Comparison of ENCODE assay signal across 29 mouse cellular contexts in the genomic region with DNA sequence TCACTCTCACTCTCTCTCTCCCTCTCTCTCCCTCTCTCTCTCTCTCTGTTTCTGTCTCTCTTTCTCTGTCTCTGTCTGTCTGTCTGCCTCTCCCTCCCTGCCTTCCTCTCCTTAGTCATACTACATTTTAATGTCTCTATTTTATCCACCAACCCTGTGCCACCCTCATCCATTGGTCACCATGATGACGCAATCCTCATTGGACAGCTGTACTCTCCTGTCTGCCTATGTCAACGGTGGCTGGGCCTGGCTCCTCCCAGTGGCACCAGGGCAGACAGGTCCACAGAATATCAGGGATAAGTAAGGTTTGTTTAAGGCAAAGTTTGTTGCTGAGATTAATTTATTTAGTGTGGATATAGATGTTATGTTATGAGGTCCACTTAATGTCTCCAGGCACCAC.
A peak's percentile ranks its signal among the peaks of the same experiment; 100 is the strongest.
DNase-seq lines count a peak whose midpoint lies in the region; ATAC-seq and TF ChIP-seq lines count a peak whose summit lies in the region.
"Had no signal": no experiment of that assay in that cellular context is flagged by ENCODE, and none has a peak within 500 bp of the region (broad histone marks: within the 10 kb centered on the region; RNA-seq: fewer than 3 reads in every experiment).

No protein-coding gene starts in this region.

- no peaks in the 10 kb centered on the region for H3K27me3 ChIP-seq in liver, postnatal 0 days (ENCODE audit: insufficient read depth, low read length)
- H3K27me3 ChIP-seq in liver, embryonic 11.5 days (replicated peaks; ENCODE audit: control insufficient read depth, insufficient read depth, low read length): 0 out of 2 replicates have a peak, but pooled peaks cover 1% of the 10 kb centered on the region
- H3K27me3 ChIP-seq in megakaryocyte, embryonic 14.5 days (replicated peaks): peaks cover 42% of the 10 kb centered on the region
- H3K27me3 ChIP-seq: heart, embryonic 12.5 days; midbrain, embryonic 15.5 days; neural tube, embryonic 12.5 days had no signal

- H3K9ac ChIP-seq in liver, postnatal 0 days (replicated peaks): no peak overlapping the region
- no peak overlapping the region for H3K9ac ChIP-seq in liver, embryonic 11.5 days (ENCODE audit: low read depth, low read length)
- H3K9ac ChIP-seq: heart, embryonic 12.5 days; hindbrain, embryonic 14.5 days; midbrain, embryonic 15.5 days; neural tube, embryonic 12.5 days had no signal

- TF ChIP-seq CTCF in liver, postnatal 0 days (IDR thresholded peaks at IDR 0.05; ENCODE audit: low read depth): 0 out of 2 replicates have a peak, but pooled peaks have one; percentile 10

- no peaks in the 10 kb centered on the region for H3K36me3 ChIP-seq in liver, postnatal 0 days (replicated peaks; ENCODE audit: insufficient read depth, low read length)
- no peaks in the 10 kb centered on the region for H3K36me3 ChIP-seq in liver, embryonic 11.5 days (ENCODE audit: control insufficient read depth, insufficient read depth, low read length)
- no peaks in the 10 kb centered on the region for H3K36me3 ChIP-seq in megakaryocyte, embryonic 14.5 days (replicated peaks; ENCODE audit: low read length)
- H3K36me3 ChIP-seq: heart, embryonic 12.5 days; midbrain, embryonic 10.5 days; midbrain, embryonic 15.5 days; neural tube, embryonic 12.5 days had no signal

- no peaks in the 10 kb centered on the region for H3K9me3 ChIP-seq in liver, postnatal 0 days (ENCODE audit: low read length)
- H3K9me3 ChIP-seq in liver, embryonic 11.5 days (ENCODE audit: control insufficient read depth, low read length): no peaks in the 10 kb centered on the region
- no peaks in the 10 kb centered on the region for H3K9me3 ChIP-seq in megakaryocyte, embryonic 14.5 days
- H3K9me3 ChIP-seq: heart, embryonic 12.5 days; midbrain, embryonic 10.5 days; midbrain, embryonic 15.5 days; neural tube, embryonic 12.5 days had no signal

- DNase-seq in liver, postnatal 0 days: peak; percentile 40
- no peak for DNase-seq in liver, embryonic 11.5 days (ENCODE audit: low spot score)
- peak; percentile 37 for DNase-seq in NIH3T3 (ENCODE audit: low read depth)
- no peak for DNase-seq in cerebellum, postnatal 25 days
- DNase-seq in frontal cortex, postnatal 10 days (ENCODE audit: low spot score in 2 of 2): no peak
- DNase-seq in left cerebral cortex, adult 8-10 months (ENCODE audit: low spot score in 2 of 2): no peak
- DNase-seq: adrenal gland, adult 8-10 months; cerebellum, adult 8-10 months; gastrocnemius, postnatal 14 days; heart, adult 18-20 months; kidney, adult 11 months; kidney, postnatal 36 days; lung, adult 18-20 months; right cerebral cortex, adult 18-20 months; spleen, adult 18-20 months; thymus, adult 18-20 months; thymus, postnatal 25 days had no signal

- peaks cover 9% of the 10 kb centered on the region; the same call in 1 of the 2 replicates for H3K4me1 ChIP-seq in liver, postnatal 0 days (ENCODE audit: insufficient read depth)
- H3K4me1 ChIP-seq in liver, embryonic 11.5 days (replicated peaks; ENCODE audit: control insufficient read depth, insufficient read depth, low read length): no peaks in the 10 kb centered on the region
- peaks cover 99% of the 10 kb centered on the region for H3K4me1 ChIP-seq in megakaryocyte, embryonic 14.5 days
- H3K4me1 ChIP-seq: midbrain, embryonic 10.5 days; midbrain, embryonic 15.5 days; neural tube, embryonic 12.5 days had no signal

- no peak for TF ChIP-seq EP300 in liver, postnatal 0 days (IDR thresholded peaks at IDR 0.05; ENCODE audit: low read depth)

- H3K4me2 ChIP-seq in liver, postnatal 0 days (ENCODE audit: low read depth, low read length): no peak overlapping the region
- H3K4me2 ChIP-seq in liver, embryonic 11.5 days: no peak overlapping the region
- H3K4me2 ChIP-seq: heart, embryonic 12.5 days; hindbrain, embryonic 14.5 days; midbrain, embryonic 15.5 days; neural tube, embryonic 12.5 days had no signal

- no peak overlapping the region for H3K4me3 ChIP-seq in liver, postnatal 0 days (ENCODE audit: low read depth, low read length)
- no peak overlapping the region for H3K4me3 ChIP-seq in liver, embryonic 11.5 days (ENCODE audit: low read depth, low read length)
- peak overlapping the region; percentile 74 for H3K4me3 ChIP-seq in megakaryocyte, embryonic 14.5 days (replicated peaks)
- H3K4me3 ChIP-seq: erythroblast, embryonic 14.5 days; heart, embryonic 12.5 days; layer of hippocampus, adult 2 months; left cerebral cortex, adult 2 months; midbrain, embryonic 10.5 days; midbrain, embryonic 15.5 days; neural tube, embryonic 12.5 days had no signal

- WGBS in liver, postnatal 0 days (ENCODE audit: insufficient replicate concordance): 45% methylated on average over 2 of the region's 2 CpGs
- 72% methylated on average over 2 of the region's 2 CpGs for WGBS in liver, embryonic 11.5 days

- peak; percentile 85 for ATAC-seq in liver, postnatal 0 days
- no peak for ATAC-seq in liver, embryonic 11.5 days (replicated peaks; ENCODE audit: low FRiP score)
- ATAC-seq: CD4-positive, CD25-positive, alpha-beta regulatory T cell, adult 4 months; forebrain, embryonic 16.5 days; lung, postnatal 0 days; midbrain, embryonic 15.5 days had no signal

- H3K27ac ChIP-seq in liver, postnatal 0 days (ENCODE audit: low read depth): no peak overlapping the region
- H3K27ac ChIP-seq in liver, embryonic 11.5 days (ENCODE audit: low read depth, low read length): no peak overlapping the region
- H3K27ac ChIP-seq: hindbrain, embryonic 14.5 days; layer of hippocampus, adult 2 months; left cerebral cortex, adult 2 months; midbrain, embryonic 10.5 days; midbrain, embryonic 15.5 days; neural tube, embryonic 12.5 days had no signal

Comparison
In these comparisons a context has a peak if more than half of its experiments do, and no peak if none do; other contexts are left out.
1. DNase-seq: peak in liver, postnatal 0 days (single experiment) and NIH3T3 (single experiment); none in liver, embryonic 11.5 days (single experiment), cerebellum, postnatal 25 days (0 of 2), frontal cortex, postnatal 10 days (0 of 2) and left cerebral cortex, adult 8-10 months (0 of 2).